Mouse (Mus musculus): Measurements from ENCODE around the gene S100a16.
A peak's percentile ranks its signal among the peaks of the same experiment; 100 is the strongest.

S100a16 gene

DNA sequence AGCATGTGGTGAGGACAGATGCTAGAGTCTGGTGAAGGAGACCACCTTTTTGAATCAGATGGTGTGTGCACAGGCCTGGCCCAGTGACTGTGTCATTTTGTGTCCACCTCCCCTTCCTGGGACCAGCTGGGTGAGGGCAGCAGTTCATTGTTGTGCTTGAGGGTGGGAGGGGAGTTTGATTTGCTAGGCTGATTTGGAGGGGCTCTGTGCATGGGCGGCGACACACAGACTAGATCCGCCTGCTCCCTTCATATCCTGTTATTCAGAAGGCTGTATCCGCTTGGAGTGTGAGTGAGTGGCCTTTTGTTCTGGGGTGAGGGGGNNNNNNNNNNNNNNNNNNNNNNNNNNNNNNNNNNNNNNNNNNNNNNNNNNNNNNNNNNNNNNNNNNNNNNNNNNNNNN lies 3.9 kb downstream of the S100a16 start:
- DNase-seq (ENCODE audit: low read depth, low spot score): no peak
- H3K27me3 ChIP-seq (ENCODE audit: control insufficient read depth, insufficient read depth, low read length, poor library complexity, severe bottlenecking): no peaks in the 10 kb centered on the region
- no peaks in the 10 kb centered on the region for H3K36me3 ChIP-seq (ENCODE audit: control insufficient read depth, insufficient read depth, low read length, poor library complexity, severe bottlenecking)

DNA sequence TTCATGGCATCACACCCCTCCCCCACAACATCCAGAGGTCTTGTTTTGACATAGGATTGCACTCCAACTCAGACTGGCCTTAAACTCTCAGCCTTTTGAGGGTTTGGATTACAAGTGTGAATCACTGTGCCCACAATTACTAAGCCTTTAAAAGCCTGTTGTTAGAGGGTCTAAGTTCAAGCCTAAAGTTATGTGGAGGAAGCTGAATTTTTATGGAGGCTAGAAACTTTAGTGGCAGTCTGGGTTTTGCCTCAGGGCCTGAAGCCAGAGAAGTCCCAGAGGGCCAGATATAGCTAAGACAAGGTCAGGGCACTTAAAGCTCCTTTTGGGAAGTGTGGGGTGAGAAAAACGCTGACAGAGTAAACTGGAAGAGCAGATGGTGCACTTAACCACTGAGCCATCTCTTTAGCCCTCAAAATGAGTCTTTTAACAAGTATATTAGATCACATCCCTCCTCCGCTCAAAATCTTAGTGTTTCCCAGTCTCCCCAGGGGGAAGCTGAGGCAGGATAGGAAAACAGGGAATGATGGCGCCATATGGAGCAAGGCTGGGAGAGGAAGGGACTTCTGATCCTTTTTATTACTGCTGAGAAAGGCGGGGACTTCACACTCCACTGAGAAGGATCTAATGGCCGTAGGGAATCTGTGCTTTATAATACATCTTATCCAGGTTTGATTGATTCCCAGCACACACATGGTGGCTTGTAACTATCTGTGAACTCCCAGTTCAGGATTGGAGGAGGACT lies 12.8 kb downstream of the S100a16 start:
- no peak for DNase-seq (ENCODE audit: low read depth, low spot score)
- Histone ChIP-seq H3K36me3 (ENCODE audit: control insufficient read depth, insufficient read depth, low read length, poor library complexity, severe bottlenecking) (no peaks in the 10 kb centered on the region), H3K27me3 (ENCODE audit: control insufficient read depth, insufficient read depth, low read length, poor library complexity, severe bottlenecking) (no peaks in the 10 kb centered on the region)

DNA sequence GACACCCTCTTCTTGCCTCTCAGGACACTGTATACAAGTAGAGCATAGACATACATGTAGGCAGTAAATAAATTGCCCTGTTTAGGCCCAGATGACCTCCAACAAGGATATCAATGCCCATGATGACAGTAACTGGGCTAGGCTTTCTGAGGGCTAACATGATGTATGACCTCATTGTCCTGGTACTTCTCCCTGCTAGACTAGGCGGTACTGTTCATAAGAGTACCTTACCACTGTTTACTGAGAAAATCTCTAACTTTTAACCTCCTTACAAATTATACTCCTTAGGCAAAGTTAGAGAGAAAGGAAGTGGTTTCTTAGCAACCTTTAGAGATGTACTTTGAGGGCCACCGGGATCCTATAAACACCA lies 13.4 kb downstream of the S100a16 start:
- no peak for DNase-seq (ENCODE audit: low read depth, low spot score)
- Histone ChIP-seq H3K36me3 (ENCODE audit: control insufficient read depth, insufficient read depth, low read length, poor library complexity, severe bottlenecking) (no peaks in the 10 kb centered on the region), H3K27me3 (ENCODE audit: control insufficient read depth, insufficient read depth, low read length, poor library complexity, severe bottlenecking) (no peaks in the 10 kb centered on the region)

DNA sequence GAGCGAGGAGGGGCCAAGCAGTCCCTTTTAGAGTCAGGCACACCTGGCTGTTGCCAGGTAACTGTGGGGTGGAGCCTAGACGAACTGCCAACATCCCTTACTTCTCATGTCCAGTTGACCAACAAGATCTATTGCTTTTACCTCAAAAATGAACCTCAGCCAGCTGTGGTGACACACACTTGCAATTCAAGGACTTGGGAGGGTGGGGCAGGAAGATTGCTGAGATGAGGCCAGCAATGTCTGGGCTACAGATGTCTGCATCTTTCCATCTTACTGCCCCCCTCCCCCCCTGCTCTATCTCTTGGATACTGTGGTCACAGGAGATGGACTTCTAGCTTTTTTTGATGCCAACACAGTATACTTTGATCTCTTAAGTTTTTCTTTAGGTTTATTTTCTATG lies 15.2 kb downstream of the S100a16 start:
- no peak for DNase-seq (ENCODE audit: low read depth, low spot score)
- no peaks in the 10 kb centered on the region for H3K27me3 ChIP-seq (ENCODE audit: control insufficient read depth, insufficient read depth, low read length, poor library complexity, severe bottlenecking)
- no peaks in the 10 kb centered on the region for H3K36me3 ChIP-seq (ENCODE audit: control insufficient read depth, insufficient read depth, low read length, poor library complexity, severe bottlenecking)

DNA sequence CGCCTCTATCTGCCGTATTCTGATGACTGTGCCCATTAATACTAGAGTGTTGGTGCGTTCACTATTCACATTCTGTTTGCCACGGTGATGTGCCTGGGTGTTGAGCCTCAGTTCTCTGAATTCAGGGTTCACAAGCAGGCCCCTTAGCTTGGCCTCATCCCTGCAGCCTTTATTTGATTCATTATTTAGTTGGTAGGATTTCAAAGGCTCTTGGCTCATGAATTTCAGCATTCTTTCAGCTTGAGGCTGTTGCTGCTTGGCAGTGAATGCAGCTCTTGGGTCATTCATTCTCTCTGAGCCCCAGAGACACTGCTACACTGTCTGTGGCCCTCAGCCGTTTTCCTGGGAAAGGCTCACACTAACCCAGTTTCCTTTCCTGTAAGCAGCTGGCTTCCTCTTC lies 18.9 kb downstream of the S100a16 start:
- no peaks in the 10 kb centered on the region for H3K36me3 ChIP-seq (ENCODE audit: control insufficient read depth, insufficient read depth, low read length, poor library complexity, severe bottlenecking)
- DNase-seq (ENCODE audit: low read depth, low spot score): no peak
- H3K27me3 ChIP-seq (ENCODE audit: control insufficient read depth, insufficient read depth, low read length, poor library complexity, severe bottlenecking): no peaks in the 10 kb centered on the region

DNA sequence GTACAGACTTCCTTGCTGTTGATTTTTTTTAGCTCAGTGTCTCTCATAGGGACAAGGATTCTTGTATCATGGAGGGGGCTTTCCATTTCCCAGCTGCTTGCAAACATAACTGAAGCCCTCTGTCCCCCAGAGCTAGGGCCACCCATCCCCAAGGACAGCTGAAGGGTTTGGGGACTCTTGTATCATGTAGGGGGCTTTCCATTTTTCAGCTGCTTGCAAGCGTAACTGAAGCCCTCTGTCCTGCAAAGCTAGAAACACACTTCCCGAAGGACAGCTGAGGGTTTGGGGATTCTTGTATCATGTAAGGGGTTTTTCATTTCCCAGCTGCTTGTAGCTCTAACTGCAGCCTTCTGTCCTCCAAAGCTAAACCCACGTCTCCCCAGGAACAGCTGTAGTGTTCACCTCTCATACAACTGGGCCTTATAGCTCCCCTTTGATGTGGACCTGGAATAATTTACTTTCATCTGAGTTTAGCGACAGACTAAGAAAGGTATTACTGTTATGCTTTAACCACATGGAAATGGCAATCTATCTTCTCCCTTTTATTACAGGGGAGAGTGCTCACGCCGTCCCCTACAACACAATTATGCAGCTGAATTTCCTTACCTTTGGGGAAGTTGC lies 23.1 kb downstream of the S100a16 start, which contains the start of gene S100a3:
TSS of gene S100a3 (plus strand) at position 571 of the 621 bp plus-strand sequence.
- Histone ChIP-seq H3K36me3 (ENCODE audit: control insufficient read depth, insufficient read depth, low read length, poor library complexity, severe bottlenecking) (no peaks in the 10 kb centered on the region), H3K27me3 (ENCODE audit: control insufficient read depth, insufficient read depth, low read length, poor library complexity, severe bottlenecking) (no peaks in the 10 kb centered on the region)
- DNase-seq (ENCODE audit: low read depth, low spot score): no peak

DNA sequence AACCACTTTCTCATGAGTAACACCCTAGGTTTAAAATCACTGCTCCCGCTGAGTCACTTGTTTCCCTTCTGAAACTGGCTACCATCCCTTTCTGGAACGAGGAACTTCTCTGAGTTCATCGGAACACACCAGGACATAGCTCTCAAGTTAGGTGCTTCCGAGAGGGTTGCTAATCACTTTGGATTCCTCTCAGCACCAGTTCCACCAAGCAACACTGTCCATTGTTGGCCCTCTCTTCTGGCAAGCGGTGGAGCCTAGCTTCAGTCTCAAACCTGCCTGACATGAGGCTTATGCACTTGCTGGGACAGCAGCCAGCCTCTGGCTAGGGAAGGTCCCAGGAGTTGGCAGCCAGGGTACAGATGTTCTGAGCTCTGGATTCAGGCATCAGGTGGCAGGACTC lies 37.6 kb downstream of the S100a16 start:
- Histone ChIP-seq H3K36me3 (ENCODE audit: control insufficient read depth, insufficient read depth, low read length, poor library complexity, severe bottlenecking) (no peaks in the 10 kb centered on the region), H3K27me3 (ENCODE audit: control insufficient read depth, insufficient read depth, low read length, poor library complexity, severe bottlenecking) (no peaks in the 10 kb centered on the region)
- no peak for DNase-seq (ENCODE audit: low read depth, low spot score)

DNA sequence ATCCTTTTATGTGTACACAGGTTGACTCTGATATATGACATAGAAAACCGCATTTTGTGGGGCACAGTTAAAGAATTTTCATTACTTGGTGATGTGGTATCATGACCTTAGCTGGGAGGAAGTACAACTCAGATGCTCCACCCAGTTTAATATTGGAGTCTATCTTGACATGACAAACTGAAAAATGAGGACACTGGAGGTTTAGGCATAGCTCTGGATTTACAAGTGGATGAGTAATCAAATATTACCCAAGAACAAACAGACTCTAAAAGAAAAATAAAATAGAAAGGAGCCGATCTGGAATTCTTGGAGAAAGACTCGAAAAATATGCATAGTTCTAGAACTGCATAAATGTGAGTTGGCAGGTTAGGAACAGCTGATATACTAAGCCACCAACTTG lies 38.3 kb downstream of the S100a16 start:
- no peak for DNase-seq (ENCODE audit: low read depth, low spot score)
- H3K36me3 ChIP-seq (ENCODE audit: control insufficient read depth, insufficient read depth, low read length, poor library complexity, severe bottlenecking): no peaks in the 10 kb centered on the region

DNA sequence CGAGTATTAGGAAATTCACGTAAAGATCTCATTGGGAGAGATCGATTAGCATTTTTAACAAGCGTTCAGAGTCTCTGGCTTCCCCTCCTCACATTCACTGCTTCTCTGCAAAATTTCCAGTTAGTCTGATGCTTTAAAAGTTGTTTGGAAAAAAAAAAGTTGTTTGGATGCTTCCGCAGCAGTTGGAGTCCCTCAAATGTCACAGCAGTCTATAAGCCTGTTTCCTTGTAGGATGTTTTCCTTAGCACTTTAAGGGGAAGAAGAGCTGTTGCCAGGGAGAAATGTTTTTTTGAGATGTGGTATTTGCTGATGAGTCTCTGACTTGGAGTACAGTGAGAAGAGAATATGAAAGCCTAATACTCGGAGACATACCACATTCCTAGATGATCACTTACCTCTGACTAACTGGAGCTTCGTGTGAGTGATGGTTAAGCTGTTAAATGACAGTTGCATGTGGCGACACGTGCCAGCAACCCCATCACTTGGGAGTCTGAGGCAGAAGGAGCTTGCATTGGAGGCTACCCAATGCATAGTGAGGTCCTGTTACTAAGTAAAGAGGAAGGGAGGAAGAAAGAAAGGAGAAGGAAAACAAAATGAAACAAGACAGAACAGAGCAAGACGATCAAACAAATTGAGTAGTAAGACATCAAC lies 39.4 kb downstream of the S100a16 start:
- Histone ChIP-seq H3K27me3 (ENCODE audit: control insufficient read depth, insufficient read depth, low read length, poor library complexity, severe bottlenecking) (no peaks in the 10 kb centered on the region), H3K36me3 (ENCODE audit: control insufficient read depth, insufficient read depth, low read length, poor library complexity, severe bottlenecking) (no peaks in the 10 kb centered on the region)
- no peak for DNase-seq (ENCODE audit: low read depth, low spot score)

More for the DNA sequence above, 38.3 kb downstream of the S100a16 start:
- H3K27me3 ChIP-seq (ENCODE audit: control insufficient read depth, insufficient read depth, low read length, poor library complexity, severe bottlenecking): no peaks in the 10 kb centered on the region

DNA sequence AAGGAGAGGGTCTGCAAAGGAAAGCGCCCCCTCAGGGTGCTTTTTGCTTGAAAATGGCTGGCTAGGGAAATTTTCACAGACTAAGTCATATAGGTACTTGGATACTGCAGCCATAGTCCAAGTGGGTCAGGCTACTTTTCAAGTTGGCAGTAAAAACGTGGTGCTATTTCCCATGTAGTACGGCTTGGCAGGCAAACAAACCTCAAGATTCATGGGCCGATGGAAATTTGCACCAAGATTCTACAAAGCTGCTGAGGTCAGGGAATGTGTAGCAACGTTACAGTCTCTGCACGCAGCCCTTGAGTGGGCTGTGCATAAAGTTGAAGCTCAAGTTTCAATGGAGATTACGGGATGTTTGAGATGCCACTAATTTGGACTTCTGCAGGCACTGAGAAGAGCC lies 42.4 kb downstream of the S100a16 start:
- Histone ChIP-seq H3K36me3 (ENCODE audit: control insufficient read depth, insufficient read depth, low read length, poor library complexity, severe bottlenecking) (no peaks in the 10 kb centered on the region), H3K27me3 (ENCODE audit: control insufficient read depth, insufficient read depth, low read length, poor library complexity, severe bottlenecking) (no peaks in the 10 kb centered on the region)
- DNase-seq (ENCODE audit: low read depth, low spot score): no peak

DNA sequence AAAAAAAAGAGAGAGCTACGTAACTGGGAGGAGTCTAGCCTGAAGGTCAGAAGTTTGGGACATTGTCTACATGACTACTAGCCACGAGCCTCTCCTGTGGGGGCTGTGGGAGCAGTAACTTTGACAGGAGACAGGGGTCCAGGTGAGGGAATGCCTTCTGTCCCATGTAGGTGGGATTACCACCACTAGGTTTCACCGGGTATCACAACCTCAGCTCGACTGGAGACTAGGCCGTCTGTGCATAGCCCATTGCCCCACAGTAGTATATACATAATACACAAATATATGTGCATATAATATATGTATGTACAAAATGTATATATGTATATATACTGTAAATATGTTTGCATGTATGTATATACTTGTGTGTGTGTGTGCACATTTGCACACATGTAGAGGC lies 44.1 kb downstream of the S100a16 start:
- Histone ChIP-seq H3K36me3 (ENCODE audit: control insufficient read depth, insufficient read depth, low read length, poor library complexity, severe bottlenecking) (no peaks in the 10 kb centered on the region), H3K27me3 (ENCODE audit: control insufficient read depth, insufficient read depth, low read length, poor library complexity, severe bottlenecking) (no peaks in the 10 kb centered on the region)
- no peak for DNase-seq (ENCODE audit: low read depth, low spot score)

DNA sequence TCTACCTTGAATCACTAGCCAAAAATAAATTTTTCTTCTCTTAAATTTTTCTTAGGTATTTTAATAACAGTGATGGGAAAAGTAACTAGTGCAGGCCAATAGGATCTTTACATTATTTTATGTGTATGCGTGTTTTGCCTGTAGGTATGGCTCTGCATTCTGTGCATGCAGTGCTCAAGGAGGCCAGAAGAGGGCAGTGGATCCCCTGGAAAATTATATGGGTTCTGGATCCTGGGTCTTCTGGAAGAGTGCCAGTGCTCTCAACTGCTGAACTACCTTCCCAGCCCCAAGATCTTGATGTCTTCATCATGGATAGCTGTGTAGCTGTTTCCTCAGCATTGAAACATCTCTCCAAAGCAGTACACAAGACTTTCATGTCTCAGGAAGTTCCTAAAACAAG lies 45.1 kb downstream of the S100a16 start:
- peak; percentile 23 for DNase-seq (ENCODE audit: low read depth, low spot score)
- Histone ChIP-seq H3K36me3 (ENCODE audit: control insufficient read depth, insufficient read depth, low read length, poor library complexity, severe bottlenecking) (no peaks in the 10 kb centered on the region), H3K27me3 (ENCODE audit: control insufficient read depth, insufficient read depth, low read length, poor library complexity, severe bottlenecking) (no peaks in the 10 kb centered on the region)

DNA sequence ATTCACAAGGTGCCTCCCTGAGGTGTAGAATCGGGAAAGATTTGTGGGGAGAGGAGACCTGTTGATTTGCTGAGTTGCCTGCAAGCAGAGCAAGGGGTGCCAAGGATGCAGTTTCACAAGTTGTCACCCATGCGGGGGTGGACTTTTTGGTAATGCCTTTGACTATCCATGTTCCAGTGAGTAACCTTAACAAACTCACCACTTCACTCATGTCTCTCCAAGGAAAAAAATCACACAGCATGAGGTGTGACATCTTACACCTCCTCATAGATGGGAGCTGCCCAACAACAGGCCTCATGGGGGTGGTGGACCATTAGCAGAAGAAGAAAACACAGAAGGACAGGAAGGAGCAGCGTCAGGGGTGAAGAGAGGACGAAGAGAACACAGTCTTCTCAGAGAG lies 45.5 kb downstream of the S100a16 start:
- DNase-seq (ENCODE audit: low read depth, low spot score): no peak
- H3K27me3 ChIP-seq (ENCODE audit: control insufficient read depth, insufficient read depth, low read length, poor library complexity, severe bottlenecking): no peaks in the 10 kb centered on the region
- no peaks in the 10 kb centered on the region for H3K36me3 ChIP-seq (ENCODE audit: control insufficient read depth, insufficient read depth, low read length, poor library complexity, severe bottlenecking)

DNA sequence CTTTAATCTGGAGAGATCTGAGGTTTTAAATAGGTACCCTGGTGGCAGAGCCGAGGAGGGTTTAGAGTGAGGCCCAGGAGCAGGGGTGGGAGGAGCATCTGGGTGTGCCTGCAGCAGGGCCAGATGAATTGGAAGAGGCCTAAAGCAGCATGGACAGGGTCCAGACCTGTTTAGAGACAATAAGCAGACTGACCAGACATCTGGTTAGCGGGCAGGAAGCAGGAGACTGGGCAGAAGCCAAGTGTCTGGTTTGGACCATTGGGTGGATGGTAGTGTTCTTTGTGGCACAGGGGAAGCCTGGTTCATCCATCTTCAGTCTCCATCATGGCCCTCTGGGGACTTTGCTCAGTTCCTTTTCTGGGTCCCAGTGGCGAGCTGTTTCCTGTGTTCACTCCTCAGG lies 46.8 kb downstream of the S100a16 start:
- DNase-seq (ENCODE audit: low read depth, low spot score): no peak
- H3K36me3 ChIP-seq (ENCODE audit: control insufficient read depth, insufficient read depth, low read length, poor library complexity, severe bottlenecking): no peaks in the 10 kb centered on the region
- no peaks in the 10 kb centered on the region for H3K27me3 ChIP-seq (ENCODE audit: control insufficient read depth, insufficient read depth, low read length, poor library complexity, severe bottlenecking)

DNA sequence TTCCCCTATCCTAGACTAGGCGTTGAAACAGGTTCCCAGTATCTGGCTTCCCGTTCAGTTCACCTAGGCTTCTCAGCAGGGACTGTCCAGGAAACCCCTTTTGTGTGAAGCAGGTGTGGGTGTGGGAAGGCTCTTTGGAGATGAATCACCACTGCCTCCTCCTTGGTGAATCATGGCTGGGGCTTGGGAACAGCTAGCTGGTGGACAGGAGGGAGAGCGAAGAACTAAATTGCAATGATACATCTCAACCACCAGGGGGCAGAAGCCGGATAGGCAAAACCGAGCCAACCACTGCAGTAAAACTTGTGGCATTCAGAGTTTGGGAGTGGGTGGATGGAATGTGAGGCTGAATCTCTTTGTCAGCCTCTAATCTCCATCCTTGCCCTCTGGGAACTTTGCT lies 48.5 kb downstream of the S100a16 start:
- Histone ChIP-seq H3K36me3 (ENCODE audit: control insufficient read depth, insufficient read depth, low read length, poor library complexity, severe bottlenecking) (no peaks in the 10 kb centered on the region), H3K27me3 (ENCODE audit: control insufficient read depth, insufficient read depth, low read length, poor library complexity, severe bottlenecking) (no peaks in the 10 kb centered on the region)
- peak; percentile 76 for DNase-seq (ENCODE audit: low read depth, low spot score)

Data from splenic B cell, adult 2 months (primary cell).